Mouse (Mus musculus) CD8-positive naive resting alpha-beta T cell, adult 2 months (primary cell): Measurements from ENCODE around the gene Gm128.

Source experiments
- DNase-seq, 2 experiments: peaks; one replicate each; pipeline ENCODE4 v3.0.0; 2022; ENCODE audit warnings: low read depth in 2 of 2, low spot score in 2 of 2

Gm128 gene

GRCm38 (mm10) chr3:95200132-95200531 lies 41.3 kb downstream of the Gm128 start:
- no peak for DNase-seq

- no peak for DNase-seq
Measured at GRCm38 (mm10) chr3:95199101-95199500, 42.3 kb downstream of the Gm128 start.

GRCm38 (mm10) chr3:95195772-95196171 lies 45.6 kb downstream of the Gm128 start:
- no peak for DNase-seq

- DNase-seq, result no peak
Measured at GRCm38 (mm10) chr3:95194721-95195135, 46.7 kb downstream of the Gm128 start.
